Mouse (Mus musculus) frontal cortex, adult (tissue): ENCODE data around the gene Sf3b4.

ENCODE experiments used
- ATAC-seq: cut with Nextera tagmentation; 2 replicates; pipeline ENCODE4 v1.9.2; 2017; ENCODE audit warnings: mild to moderate bottlenecking, moderate library complexity, mixed read lengths; ENCODE audit not compliant: low TSS enrichment

Gene Sf3b4

DNA sequence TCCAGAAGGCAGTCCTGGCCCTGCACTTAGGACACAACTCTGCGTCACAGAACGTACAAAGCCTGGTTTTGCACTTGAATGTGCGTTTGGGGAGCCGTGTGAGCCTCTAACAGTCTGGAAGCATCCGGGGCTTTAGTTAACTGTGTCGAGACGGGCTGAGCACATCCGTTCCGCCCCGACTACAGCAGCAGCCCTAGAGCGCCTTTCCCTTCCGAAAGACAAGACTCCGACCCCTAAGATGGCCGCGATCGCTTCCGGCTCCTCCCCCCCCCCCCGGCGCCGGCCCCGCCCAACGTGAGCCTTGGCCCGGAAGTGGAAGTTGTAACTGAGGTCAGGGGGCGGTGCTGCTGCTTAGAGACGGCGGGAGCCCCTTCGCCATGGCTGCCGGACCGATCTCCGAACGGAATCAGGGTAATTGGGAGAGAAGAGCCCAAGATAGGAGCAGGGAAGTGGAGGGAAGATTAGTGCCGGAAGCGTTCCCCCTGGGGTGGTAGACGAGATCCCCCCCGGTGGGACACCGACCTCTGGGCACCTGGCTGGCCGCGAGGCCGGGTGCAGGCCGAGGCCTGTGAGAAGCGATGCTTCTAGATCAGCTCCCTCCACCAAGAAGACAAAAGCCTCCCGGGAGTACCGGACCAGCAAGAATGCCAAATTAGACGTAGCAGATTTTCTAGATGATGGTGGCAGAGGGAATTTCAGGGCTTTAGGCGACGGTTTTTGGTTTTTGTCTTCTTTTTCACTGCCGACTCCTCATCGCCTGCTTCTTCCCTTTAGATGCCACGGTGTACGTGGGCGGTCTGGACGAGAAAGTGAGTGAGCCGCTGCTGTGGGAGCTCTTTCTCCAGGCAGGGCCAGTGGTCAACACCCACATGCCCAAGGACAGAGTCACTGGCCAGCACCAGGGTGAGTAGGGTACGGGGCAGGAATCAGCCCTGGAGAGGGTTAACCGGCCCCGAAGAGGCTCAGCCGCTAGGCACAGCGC, at the start of gene Sf3b4:
Gene Sf3b4, plus strand, starts transcription at position 136 of the 982 bp plus-strand sequence.
- ATAC-seq = peak; percentile 86

GRCm38 (mm10) chr3:96124235-96124634, 47.9 kb upstream of the Sf3b4 start:
- no peak for ATAC-seq

DNA sequence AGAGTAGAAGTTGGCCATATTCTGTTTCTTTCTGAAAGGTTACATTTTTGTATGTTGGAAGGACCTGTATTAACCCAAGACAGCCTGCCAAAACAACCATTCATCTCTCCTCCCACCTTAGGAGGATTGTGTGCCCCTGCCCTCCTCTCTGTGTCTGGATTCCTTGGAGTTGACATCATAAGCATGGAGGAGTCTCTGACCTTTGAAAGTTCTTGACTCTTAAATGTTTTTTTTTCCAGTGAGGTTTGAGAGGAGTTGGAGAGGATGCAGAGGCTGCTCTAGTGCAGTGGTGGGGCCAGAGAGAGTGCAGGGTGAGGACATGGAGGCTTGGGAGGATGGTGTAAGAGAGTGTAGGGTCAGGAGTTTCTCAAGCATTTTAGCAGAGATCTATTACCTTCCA, 44.0 kb upstream of the Sf3b4 start:
- ATAC-seq = no peak

DNA sequence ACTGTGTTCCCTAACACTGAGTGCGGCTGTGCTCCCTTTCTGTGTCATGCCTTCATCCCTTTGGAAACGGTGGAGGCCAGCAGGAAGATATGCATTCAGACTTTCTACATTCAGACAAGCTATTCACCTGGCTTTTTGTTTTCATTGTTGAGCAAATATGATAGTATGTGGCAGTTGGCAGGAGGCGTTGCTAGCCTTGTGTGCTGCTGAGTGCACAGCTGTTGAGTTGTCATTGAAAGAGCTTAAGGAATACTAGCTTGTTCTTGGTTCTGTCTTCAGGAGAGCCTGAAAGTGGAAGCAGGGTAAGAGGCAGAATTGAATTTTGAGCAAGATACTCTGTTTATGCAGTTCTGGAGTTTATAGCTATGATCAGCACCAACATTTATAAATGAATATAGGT, 39.7 kb upstream of the Sf3b4 start:
- no peak for ATAC-seq

- ATAC-seq = no peak
Observed at GRCm38 (mm10) chr3:96133327-96133905, 38.7 kb upstream of the Sf3b4 start.

DNA sequence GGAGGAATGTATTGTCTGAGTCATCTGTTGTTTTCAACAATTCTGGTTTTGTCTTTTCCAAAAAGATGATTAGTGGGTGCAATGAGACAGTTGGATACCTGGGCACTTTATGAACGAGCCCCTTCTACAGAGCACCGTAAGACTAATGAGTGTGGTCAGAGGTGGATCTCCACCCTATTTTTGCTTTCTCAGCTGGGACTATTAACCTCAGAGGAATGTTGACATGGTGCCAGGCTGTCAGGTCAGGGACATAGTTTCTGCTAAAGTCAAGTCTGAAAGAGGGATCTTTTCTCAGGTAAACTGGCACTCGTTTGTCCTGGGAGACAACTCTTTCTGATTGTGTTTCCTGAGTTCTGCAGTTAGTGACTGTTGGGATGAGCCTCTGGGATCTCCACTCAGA, 37.1 kb upstream of the Sf3b4 start:
- no peak for ATAC-seq

GRCm38 (mm10) chr3:96147950-96148349, 24.2 kb upstream of the Sf3b4 start:
- ATAC-seq = peak; percentile 44; the same call in 1 of the 2 replicates

GRCm38 (mm10) chr3:96151836-96152235, 20.3 kb upstream of the Sf3b4 start:
- ATAC-seq = no peak

- ATAC-seq = peak; percentile 82
Observed at GRCm38 (mm10) chr3:96152611-96153010, 19.5 kb upstream of the Sf3b4 start.

GRCm38 (mm10) chr3:96155501-96155900, 16.6 kb upstream of the Sf3b4 start:
- no peak for ATAC-seq

DNA sequence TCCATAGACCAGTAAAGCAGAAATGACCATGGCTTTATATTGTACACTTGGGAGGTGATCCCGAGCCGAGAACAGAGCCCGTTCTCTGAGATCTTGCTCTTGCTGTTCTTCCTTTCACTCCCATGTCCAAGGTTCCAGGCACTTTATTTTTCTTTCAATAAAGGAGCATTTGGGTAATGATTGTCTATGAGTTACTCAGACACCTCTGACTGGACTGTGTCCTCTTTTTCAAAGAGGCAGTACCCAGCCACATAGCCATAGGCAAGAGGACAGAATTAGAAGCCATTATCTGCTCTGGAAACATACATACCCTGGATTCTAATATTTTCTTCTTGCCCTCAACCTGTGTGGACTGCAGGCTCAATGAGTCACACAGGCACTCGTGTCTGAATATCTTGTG, 12.3 kb upstream of the Sf3b4 start:
- no peak for ATAC-seq

- peak; percentile 69 for ATAC-seq
Observed at GRCm38 (mm10) chr3:96160222-96160802, 11.8 kb upstream of the Sf3b4 start.

DNA sequence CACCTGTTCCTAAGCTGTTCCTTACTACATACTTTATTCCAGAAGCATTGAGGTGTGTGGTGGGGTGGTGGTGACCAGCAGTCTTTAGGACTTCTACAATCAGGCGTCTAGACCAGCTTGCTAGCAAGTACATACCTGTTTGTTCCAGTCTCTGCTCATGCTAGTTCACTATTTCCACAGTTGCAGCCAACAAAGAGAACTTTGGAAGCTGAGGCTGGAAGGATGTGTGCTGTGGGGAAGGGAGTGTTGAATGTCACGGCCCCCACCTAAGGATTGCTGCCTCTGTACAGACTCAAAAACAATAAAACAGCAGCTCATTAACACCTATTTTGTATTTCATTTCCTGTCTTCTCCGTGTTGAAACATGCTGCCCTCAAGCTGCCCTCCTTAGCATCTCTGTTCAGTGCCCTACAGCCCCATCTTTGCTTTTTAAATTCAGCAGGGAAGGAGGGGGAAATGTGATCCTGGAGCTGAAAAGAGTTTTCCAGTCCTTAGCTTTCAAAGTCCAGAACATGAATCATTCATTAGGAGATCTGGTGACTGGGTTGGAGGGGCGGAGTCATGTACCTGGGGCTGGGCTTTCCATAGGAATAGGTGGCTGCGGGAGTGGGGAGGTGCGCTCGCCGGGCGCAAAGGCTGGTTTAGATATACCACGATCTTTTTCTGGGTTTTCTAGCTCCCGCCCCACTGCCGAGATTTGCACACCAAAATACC, 11.2 kb upstream of the Sf3b4 start:
- peak; percentile 75 for ATAC-seq

- peak; percentile 7; the same call in 1 of the 2 replicates for ATAC-seq
Observed at GRCm38 (mm10) chr3:96161869-96162840, 10.0 kb upstream of the Sf3b4 start, which contains the start of gene Mtmr11. Mtmr11 (plus strand) TSS chr3:96162004.

- no peak for ATAC-seq
Observed at GRCm38 (mm10) chr3:96163040-96163439, 9.1 kb upstream of the Sf3b4 start.

GRCm38 (mm10) chr3:96168466-96169158, 3.5 kb upstream of the Sf3b4 start:
- no peak for ATAC-seq

DNA sequence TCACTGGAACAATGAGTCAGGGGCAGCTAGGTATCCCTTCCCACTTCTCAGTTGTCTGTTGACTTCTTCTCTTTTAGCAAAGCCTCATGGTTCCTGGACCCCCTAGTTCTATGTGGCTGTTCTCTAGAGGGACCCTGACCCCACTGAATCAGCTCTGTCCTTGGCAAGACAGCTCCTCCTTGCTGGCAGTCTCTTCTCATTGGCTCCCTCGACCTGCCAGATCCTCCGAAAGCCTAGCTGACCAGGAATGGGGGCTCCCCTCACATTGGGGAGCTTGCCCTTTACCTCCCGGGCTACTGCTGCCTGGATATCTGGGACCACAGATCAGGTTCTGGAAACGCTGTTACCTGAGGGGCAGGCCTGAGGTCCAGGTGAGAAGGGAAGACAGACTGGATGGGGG, 1.9 kb upstream of the Sf3b4 start:
- no peak for ATAC-seq

DNA sequence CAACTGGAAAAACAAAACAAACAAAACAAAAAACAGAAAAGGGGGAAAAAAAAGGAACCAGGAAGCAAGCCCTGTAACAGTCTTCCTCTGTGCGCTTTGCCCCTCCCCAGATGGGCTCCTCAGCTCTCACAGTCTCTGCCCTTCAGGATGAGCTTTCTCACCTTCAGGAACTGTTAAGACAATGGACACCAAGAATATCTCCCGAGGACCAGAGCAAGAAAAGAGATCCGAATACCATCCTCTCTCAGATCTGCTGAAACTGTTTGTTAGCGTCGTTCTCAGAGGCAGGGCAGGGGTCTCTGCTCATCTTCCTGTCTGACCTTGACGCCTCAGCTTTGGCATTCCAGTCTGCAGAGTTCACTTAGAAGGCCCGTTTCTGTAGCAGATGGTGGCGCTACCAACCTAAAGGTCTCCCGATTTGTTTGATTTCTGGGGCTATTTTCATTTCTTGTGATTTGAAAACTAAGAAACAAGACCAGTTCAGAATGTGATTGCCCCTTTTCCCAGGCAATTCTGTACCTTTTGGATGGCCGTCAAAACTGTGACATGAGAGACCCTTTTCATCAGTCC, 1.1 kb upstream of the Sf3b4 start:
- no peak for ATAC-seq

DNA sequence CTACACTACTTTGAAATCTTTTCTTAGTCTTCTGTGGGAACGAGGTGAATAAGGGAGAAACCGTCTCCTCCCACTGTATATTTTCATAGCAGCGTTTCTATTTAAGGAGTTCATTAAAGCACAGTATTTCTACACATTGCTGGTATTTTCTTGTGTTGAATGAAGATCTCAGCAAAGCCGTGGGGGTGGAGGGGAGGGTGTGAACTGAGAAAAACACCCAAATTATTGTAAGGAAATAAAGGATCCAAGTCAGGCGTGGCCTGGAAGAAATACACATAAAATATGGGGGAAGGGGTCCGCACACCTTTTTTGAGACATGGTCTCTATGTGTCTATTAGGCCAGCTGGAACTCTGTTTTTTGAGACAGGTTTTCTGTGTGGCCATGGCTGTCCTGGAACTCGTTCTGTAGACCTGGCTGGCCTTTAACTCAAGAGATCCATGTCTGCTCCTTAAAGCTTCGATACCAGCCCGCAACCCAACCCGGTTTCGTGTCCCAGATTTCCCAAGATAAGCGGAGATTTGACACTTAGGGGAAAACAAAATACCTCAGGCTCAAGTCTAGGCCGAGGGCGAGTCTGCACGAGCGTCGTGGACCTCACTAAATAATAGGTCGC, 442 bp upstream of the Sf3b4 start:
- 0 out of 2 replicates have a peak, but pooled peaks have one; percentile 14 for ATAC-seq
